Mouse (Mus musculus): ENCODE measurements around the gene Etl4. TPM values are rescaled to one million over a fixed set of nuclear protein-coding genes. Genes with fewer than 3 reads are reported as not detected.
"Not testable (repeated sequence)": the region's sequence is repeated elsewhere in the genome, so short reads cannot be mapped to it uniquely, and the experiment has no call there.

The Etl4 gene
- total RNA-seq, 4 experiments from 2014 or later = 83.0 to 91.4 (median 88.6) TPM

DNA sequence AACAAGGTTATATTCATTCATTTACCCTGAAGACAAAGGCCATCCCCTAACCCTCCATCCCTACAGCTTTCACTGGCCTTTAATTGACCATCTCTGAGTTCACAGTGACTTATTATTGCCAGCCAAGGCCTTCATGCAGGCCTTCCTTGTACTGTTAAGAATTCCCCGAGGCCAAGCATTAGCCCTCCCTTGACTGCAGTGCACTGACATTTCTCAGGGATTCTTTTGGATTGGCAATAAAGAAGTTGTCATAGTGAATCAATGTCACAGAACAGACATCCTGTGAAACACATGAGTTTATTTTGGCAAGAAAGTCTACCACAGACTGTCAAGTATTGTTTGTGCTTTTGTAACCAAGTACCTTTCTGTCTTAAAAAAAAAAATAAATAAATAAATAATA lies 257.5 kb downstream of the Etl4 start:
- DNase-seq (ENCODE audit: low spot score in 2 of 2) = no peak

DNA sequence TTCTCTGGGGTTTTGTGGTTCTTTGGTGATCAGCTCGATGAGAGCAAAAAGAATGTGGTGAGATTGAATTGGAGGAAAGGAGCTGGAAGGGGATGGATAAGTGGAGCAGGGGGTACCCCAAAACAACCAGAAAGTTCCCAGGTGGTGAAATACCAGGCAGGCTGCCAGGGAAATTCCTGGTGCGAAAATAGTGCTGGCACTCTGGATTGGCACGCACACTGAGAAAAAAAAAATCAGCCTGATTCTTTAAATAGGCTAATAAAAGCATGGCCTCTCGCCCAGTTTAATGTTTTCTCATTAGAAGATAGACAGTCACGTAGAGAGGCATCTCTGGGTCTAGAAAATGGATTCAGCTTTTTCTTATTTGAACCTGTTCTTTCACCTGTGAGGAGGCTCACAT lies 258.0 kb downstream of the Etl4 start:
- peak in 1 of 2 experiments; percentile 14 for DNase-seq (ENCODE audit: low spot score in 2 of 2)

DNA sequence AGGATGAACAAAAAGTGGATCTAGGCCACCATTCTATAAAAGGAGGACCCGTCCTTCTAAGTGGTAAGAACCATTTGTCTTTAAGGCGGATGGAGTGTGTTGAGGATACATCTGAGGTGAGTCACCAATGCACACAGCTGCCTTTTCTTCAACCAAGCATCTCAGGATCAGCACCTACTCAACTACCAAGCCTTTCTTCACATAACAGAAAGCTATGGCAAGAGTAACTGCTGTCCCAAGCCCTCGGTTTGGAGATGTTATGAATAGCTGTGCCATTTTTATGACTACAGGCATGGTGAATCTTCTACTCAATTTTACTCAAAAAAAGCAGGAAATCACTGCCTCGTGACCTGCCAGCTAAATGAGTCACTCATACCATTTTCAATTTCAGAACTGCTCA lies 258.6 kb downstream of the Etl4 start:
- no peak for DNase-seq (ENCODE audit: low spot score in 2 of 2)

DNA sequence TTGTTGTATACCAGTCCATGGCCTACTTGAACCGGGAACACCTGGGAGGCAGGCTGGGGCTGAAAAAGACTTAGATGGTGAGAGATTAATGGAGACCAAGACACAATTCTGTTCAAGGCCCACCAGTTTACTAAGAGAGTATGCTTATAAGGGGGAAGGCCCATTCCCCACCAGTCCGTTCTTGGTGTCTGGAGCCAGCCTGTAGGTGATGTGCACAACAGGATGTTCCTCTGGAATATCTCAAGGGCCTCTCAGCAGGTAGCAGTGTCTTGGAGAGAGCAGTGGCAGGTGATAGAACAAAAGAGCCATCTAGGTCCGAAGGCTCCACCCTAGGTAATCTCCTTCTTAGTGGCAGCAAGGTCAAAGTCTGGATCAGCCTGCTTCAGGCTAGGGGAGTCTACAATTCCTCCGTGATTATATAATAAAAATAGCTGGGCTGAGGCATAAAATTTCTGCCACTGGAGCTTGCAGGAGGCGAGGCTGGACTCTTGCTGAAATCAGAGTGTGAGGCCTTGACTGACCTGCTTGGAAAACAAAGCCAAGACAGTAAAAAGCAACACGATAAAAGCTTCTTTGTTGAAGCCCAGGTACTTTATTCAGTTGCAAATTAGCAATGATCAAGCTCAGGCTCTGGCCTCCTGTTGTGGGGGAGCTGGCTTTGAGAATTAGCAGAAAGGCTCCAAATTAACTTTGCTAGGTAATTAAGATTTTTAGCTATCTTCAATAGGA lies 267.0 kb downstream of the Etl4 start:
- DNase-seq (ENCODE audit: low spot score in 2 of 2) = not testable (repeated sequence)

DNA sequence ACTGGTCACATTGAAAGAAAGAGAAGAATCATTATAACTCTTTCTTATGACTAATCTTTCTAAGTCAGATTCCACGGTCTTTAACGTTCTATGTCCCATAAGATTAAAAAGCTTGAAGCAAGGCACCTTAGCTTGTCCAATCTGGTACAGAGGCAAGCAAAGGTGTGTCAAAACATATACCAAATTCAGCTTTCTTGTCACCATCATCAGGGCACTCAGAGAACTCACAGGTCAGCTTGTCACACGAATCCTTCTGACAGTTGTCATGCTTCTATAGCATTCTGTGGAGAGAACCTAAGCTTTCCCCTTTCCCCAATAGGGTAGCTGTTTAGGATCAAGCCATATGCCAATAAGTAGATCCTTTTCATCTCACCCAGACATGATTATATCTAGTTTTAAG lies 267.7 kb downstream of the Etl4 start:
- DNase-seq (ENCODE audit: low spot score in 2 of 2) = not testable (repeated sequence)

DNA sequence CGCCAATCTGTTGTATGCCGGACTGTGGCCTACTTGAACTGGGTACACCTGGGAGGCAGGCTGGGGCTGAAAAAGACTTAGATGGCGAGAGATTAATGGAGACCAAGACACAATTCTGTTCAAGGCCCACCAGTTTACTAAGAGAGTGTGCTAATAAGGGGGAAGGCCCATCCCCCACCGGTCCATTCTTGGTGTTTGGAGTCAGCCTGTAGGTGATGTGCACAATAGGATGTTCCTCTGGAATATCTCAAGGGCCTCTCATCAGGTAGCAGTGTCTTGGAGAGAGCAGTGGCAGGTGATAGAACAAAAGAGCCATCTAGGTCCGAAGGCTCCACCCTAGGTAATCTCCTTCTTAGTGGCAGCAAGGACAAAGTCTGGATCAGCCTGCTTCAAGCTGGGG lies 271.0 kb downstream of the Etl4 start:
- DNase-seq (ENCODE audit: low spot score in 2 of 2) = not testable (repeated sequence)

DNA sequence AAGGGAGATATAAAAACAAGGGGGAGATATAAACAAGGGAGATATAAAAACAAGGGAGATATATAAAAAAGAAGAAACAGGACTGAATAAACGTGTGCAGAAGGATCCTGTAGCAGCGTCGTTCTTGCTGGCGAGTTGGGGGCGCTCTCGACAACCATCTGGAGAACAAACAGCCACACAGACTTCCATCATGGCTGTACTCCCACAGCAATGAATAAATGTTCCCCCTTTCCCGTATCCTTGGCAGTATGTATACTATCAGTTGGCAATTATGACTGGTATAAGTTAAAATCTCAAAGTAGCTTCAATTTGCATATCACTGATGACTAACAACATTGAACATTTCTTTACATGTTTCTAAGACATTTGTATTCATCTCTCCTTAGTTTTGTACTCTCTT lies 277.6 kb downstream of the Etl4 start:
- DNase-seq (ENCODE audit: low spot score in 2 of 2) = not testable (repeated sequence)

DNA sequence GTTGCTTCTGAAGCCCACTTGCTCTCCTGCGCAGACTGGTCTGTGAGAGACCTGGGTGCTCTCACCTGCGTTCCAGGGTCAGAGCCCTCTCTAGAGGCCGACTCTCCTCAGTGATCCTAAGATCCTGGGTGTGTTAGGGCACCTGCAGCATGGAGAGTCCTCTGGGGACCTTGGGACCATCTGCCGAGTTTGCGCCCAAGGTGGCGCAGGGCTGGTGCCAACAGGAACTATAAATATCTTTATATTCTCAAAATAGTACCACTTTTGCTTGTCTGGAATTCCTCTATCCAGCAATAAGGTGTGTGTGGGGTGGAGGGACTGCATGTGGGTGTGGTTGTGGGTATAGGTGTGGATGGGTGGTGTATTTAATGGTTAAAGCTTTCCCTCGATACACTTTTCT lies 293.4 kb downstream of the Etl4 start:
- DNase-seq (ENCODE audit: low spot score in 2 of 2) = no peak

DNA sequence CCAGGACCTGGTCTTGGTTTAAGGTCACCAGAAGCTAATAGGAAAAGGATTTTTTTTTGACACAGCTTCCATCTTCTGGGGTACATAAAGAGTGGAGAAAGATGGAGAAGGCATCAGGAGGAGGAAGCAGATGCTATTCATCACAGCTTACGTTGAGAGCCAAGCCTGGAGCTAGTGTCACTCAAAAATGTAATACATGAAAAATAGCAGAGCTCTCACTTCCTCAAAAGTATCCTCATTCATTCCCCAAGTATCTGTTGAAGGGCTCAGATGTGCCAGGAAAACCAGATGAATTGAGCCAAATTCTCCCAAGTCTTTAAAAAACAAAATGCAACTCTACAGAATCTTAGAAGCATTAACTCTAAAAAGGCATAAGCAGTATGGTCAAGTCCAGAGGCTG lies 297.1 kb downstream of the Etl4 start:
- DNase-seq (ENCODE audit: low spot score in 2 of 2) = no peak

DNA sequence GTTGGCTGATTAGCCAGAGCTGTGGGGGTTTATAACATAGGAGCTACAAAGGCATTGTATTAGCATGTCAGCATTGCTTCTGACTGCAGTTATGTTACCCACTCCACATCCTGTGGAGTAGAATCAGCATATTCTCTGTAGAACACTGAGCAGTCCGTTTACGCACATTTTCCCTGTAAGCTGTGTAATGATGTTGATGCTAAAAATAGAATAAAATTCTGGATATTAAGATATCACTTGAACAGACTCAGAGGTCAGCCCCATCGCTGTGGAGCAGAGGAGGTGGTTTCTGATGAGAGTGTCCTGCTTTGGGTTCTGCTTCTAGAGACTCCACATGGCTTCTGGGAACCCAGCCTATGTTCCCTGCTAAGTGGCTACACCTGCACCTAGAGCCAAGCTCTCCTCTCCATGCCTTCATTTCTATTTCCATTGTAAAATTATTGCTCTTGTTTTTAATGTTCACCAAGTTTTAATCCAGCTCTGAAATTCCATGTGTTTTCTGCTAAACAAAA lies 299.2 kb downstream of the Etl4 start:
- no peak for DNase-seq (ENCODE audit: low spot score in 2 of 2)

DNA sequence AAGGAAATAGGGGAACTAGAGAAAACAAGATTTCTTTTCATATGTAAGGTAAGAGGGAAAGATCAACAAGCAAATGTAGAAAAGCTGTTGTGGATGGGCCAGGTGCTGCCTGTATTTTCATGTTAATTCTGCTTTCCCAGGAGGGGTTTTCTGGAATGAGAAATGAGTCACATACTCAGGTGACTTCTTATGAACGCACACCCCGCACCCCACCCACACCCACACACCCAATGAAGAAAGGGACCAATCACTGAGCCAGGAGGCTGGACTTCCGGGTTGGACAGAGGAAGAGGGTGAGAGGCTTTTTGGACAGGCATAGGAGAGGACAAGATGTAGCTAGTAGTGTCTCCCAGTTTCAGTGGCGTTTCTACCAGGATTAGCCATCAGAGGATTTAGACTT lies 299.8 kb downstream of the Etl4 start:
- no peak for DNase-seq (ENCODE audit: low spot score in 2 of 2)

DNA sequence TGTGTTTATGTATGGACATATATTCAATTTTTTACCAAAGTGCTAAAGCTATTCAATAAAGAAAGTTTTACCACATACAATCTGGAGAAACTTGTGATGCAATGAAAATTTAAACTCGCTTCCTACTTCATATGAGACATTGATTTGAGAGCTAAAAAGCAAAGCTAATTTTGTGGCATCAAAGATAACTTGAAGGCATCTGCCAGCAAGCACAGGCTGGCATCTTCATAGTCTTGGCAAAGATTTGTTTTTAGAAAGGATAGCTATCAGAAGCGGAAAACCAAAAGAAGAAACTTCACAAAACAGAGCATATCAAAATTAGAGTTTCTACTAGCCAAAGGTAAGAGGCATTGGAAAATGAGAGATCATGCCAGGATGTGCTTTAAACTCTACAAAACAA lies 306.7 kb downstream of the Etl4 start:
- no peak for DNase-seq (ENCODE audit: low spot score in 2 of 2)

DNA sequence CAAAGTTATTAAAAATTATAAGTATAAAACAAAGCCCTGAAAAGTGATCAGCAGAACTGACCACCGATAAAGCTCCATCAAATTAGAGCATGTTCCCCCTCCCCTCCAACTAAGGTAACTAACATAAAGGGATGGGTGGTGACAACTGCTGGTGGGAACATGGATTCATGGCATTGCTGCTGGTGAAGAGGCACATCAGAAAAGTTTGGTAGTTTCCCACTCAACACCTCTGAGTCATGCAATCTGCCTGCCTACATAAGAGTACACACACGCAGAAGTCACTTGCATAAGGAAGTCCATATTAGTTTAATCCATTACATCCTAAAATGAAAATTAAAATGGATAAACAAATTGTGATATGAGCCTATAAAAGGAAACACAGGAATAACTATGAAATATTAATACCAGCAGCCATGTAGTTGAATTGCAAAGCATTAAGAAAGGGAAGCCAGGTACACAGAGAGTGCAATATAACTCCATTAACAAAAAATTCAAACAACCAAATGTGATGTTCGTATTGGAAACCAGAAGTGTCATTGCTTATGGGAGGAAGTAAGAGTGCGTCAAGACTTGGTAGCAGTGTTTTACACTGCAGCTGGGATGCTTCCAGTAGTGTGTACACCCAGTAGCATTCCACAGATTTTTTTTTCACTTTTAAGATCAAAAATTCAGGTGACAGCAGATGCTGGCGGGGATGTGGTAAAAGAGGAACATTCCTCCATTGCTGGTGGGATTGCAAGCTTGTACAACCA lies 307.3 kb downstream of the Etl4 start:
- no peak for DNase-seq (ENCODE audit: low spot score in 2 of 2)

DNA sequence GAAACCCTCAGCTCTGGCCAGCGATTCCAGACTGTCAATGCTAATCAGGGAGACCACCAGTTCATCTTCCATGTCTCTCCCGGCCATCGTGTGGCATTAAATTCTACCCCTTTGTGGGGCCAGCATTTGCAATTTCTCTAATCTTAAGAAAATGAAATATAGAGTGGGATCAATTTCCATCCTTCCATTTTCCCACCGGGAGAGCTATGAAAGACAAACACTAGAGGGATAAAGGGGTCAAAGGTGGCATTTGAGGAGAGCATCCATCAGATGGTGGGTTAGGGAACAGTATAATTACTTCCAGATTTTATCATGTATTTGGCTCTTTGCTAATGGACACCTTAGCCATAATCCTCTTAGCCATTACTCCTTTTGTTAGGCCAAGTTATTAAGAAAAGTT lies 321.8 kb downstream of the Etl4 start:
- DNase-seq (ENCODE audit: low spot score in 2 of 2) = no peak

DNA sequence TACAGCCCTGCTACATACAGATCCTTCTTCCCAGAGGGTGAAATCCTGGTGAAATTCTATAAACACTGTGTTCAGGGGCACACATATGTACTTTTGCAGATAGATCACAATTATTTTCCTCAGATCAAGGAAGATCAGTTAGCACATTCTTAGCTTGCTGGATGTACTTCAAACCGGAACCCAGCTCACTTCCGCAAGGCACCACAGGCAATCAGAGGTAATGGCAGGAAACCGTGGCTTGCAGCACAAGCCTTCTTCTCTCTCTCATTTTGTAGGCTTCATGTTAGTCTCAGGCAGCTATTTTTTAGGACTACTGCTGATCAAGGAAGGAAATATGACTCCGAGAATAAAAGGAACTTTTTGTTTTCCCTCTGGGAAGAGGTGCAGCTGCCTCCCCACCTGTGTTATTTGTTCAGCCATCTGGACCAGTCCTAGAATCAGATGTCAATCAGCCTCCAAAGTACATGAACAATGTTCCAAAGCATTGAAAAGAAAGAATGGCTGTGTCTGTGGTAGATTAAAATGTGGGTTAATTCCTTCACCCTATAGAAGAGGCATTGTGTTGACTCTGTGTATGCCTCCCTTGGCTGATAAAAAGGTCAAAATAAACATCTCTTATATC lies 338.6 kb downstream of the Etl4 start:
- peak; percentile 32 to 58 for DNase-seq (ENCODE audit: low spot score in 2 of 2)

DNA sequence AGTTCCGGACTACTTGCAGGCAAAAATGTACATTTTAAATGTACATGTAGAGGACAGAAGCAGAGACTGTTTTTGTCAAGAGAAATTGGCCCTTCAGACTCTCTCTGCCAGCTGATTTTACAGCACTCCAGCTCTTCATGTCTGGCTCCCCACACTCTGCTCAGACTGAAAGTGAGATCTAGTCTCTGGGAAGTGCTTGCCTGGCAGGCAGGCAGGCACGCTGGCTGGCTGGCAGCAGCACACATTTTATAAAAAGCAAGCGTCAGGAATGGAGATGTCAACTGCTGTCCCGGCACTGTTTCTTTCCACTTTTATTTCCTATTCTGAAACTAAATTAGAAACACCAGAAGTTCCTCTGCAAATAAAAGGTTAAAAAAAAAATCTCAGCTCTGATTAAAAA lies 339.8 kb downstream of the Etl4 start:
- peak; percentile 48 to 50 for DNase-seq (ENCODE audit: low spot score in 2 of 2)

DNA sequence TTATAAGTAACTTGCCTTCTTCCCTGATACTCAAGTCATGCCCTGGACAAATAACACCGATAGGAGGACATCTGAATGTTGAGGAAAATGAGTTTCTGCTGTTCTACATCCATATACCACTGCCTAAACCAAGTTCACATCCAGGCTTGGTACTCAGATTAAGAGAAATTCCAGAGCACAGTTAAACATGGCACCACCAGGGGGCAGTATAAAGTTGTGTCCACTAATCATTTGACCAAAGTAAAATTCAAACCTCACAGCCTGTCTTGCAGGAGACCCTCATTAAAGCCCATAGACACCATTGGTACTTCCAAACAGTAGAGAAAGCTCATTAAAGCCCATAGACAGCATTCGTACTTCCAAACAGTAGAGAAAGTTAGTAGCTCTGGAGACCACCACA lies 366.5 kb downstream of the Etl4 start:
- DNase-seq (ENCODE audit: low spot score in 2 of 2) = peak in 1 of 2 experiments; percentile 56

DNA sequence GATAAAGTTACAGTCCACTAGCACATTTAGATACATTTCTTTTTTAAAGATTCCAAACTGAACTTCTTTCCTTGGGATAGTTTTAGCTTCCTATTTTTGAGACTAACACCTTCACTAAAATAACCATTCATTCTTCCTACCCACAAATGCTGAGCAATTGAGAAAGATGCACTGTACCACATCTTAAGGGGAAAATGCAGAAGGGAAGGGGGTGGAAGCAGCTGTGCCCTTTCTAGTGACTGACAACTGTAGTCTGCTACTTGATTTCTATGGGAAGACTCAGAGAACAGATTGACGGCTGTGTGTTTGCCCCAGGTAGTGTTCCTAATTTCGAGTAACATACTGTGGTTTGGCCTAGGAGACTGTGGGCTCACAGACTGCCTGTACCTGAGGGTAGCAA lies 372.3 kb downstream of the Etl4 start:
- peak; percentile 33 to 36 for DNase-seq (ENCODE audit: low spot score in 2 of 2)

DNA sequence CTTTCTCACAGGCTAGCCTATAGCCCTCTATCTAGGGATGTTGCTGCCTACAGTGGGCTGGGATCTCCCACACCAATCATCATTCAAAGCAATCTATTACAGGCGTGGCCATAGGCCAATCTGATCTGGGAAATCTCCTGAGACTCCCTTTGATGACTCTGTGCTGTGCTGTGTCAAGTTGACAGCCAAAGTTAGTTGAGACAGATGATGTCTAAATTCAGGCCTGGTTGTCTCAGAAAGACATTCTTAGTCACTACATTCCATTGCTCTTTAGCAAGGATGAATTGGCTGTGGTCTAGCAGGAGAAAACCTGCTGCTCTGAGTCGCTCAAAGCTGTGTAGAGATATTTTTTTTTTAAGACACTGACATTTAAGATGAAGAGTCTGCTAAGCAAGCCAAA lies 374.8 kb downstream of the Etl4 start:
- no peak for DNase-seq (ENCODE audit: low spot score in 2 of 2)

DNA sequence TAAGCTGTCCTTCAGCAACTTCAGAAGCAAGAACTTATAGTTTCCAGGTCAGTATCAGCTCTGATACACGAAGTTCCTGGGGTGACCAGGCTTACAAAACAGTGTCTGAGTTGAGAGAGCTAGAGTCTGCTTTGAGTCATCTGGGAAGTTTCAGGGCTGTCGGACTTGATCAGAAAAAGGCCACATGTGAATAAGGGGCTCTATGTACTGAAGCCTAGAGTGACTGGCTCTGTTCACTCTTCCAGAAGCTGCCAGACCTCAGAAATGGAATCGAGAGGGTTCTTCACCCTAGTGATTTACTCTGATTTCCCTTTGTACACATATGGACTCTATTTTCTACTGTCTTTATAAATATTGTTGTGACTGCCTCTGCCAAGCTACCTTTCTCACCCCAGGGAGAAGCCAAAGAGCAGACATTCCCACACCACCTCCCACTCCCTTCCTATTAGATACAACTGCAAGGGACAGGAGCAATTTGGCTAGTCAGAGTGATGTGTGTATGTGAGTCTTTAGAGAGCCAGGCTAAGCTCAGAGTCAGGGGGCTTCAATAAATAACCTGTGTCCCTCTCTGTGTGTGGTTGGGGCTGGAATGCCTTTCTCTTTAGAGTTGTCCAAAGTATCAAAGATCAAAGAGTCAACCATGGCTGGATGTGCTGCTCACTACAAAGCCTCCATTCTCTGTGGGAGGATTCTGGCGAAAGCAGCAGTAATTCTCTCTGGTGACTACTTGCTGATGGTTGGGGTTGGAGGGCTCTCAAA lies 381.6 kb downstream of the Etl4 start:
- DNase-seq (ENCODE audit: low spot score in 2 of 2) = no peak

DNA sequence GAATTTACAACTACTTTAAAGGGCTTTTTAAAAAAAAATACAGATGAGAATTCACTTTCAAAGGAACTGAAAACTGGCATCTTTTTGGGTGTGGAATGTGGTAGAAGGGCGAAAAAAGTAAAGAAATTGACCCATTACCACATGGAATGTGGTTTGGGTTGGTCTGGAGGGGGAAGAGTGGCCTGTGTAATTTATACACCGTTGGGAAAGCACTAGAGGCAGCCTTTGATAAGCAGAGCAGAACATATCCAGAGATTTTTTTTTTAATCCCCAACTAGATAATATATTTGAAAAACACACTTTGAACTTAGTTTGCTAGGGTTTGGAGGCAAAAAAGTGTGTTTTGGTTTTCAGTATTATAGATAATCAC lies 382.1 kb downstream of the Etl4 start:
- DNase-seq (ENCODE audit: low spot score in 2 of 2) = no peak

DNA sequence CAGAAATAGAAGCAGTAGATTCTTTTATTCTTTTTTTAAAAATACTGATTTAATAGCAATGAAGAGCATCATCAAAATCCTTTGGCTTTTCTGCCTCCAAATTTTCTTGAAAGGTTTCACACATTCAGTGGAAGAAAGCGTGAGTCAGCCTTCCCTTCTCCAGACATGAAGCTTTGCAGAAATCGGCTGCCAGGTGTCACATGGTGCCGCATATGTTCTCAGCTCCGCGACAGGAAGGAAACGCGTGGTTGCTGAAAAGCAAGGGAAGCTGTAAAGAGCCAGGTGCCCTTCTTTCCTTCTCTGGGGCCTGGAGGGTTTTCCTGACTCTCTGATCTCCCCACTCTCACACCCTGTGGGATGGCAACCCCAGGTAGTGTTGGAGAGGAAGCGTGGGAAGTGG lies 383.8 kb downstream of the Etl4 start:
- peak; percentile 70 to 73 for DNase-seq (ENCODE audit: low spot score in 2 of 2)

All from layer of hippocampus, adult 8-10 months (tissue).